Mouse (Mus musculus): ENCODE data around the gene Sarnp. TPM values are rescaled to one million over a fixed set of nuclear protein-coding genes. Genes with fewer than 3 reads are reported as not detected.

The Sarnp gene
- polyA plus RNA-seq, 1 experiment from 2014 or later = 295 TPM

GRCm38 (mm10) chr10:128793258-128793657 lies 23.9 kb upstream of the Sarnp start:
- Histone ChIP-seq H3K9me3 (ENCODE audit: control insufficient read depth, low read length) (no peaks in the 10 kb centered on the region), H3K4me2 (ENCODE audit: low read depth, severe bottlenecking) (no peak overlapping the region), H3K27me3 (ENCODE audit: control insufficient read depth, insufficient read depth, low read length) (no peaks in the 10 kb centered on the region), H3K4me1 (ENCODE audit: control insufficient read depth, insufficient read depth, low read length) (no peaks in the 10 kb centered on the region), H3K9ac (ENCODE audit: low read length) (no peak overlapping the region), H3K4me3 (ENCODE audit: low read depth, low read length) (no peak overlapping the region), H3K27ac (replicated peaks; ENCODE audit: low read depth, low read length) (no peak overlapping the region), H3K36me3 (ENCODE audit: control insufficient read depth, insufficient read depth, low read length) (no peaks in the 10 kb centered on the region)
- WGBS = 92% methylated on average over 1 of the region's 1 CpGs
- ATAC-seq (ENCODE audit: insufficient number of reproducible peaks, low FRiP score, low TSS enrichment, low read depth) (no peak), DNase-seq (ENCODE audit: low spot score) (no peak)

DNA sequence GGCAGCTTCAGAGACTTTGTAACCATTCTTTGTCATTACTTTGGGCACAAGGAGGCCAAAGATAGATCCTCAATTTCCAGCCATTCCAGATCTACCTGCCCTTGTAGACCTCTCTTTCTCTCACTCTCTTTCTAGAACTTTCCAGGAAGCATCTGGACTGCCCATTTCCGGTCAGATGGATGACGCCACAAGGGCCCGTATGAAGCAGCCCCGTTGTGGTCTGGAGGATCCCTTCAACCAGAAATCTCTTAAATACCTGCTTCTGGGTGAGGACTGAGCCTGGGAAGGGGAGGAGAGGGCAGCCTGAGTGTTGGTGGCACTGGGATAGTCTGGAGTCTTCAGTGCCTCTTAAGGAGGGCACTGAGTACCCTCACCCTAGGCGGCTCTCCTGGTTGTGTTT lies 22.7 kb upstream of the Sarnp start:
- Histone ChIP-seq H3K9me3 (ENCODE audit: control insufficient read depth, low read length) (no peaks in the 10 kb centered on the region), H3K4me3 (ENCODE audit: low read depth, low read length) (no peak overlapping the region), H3K27me3 (ENCODE audit: control insufficient read depth, insufficient read depth, low read length) (no peaks in the 10 kb centered on the region), H3K9ac (ENCODE audit: low read length) (no peak overlapping the region), H3K36me3 (ENCODE audit: control insufficient read depth, insufficient read depth, low read length) (no peaks in the 10 kb centered on the region), H3K4me2 (ENCODE audit: low read depth, severe bottlenecking) (no peak overlapping the region), H3K4me1 (ENCODE audit: control insufficient read depth, insufficient read depth, low read length) (no peaks in the 10 kb centered on the region), H3K27ac (replicated peaks; ENCODE audit: low read depth, low read length) (no peak overlapping the region)
- no peak for DNase-seq (ENCODE audit: low spot score)
- no peak for ATAC-seq (ENCODE audit: insufficient number of reproducible peaks, low FRiP score, low TSS enrichment, low read depth)
- WGBS = 94% methylated on average over 5 of the region's 5 CpGs

DNA sequence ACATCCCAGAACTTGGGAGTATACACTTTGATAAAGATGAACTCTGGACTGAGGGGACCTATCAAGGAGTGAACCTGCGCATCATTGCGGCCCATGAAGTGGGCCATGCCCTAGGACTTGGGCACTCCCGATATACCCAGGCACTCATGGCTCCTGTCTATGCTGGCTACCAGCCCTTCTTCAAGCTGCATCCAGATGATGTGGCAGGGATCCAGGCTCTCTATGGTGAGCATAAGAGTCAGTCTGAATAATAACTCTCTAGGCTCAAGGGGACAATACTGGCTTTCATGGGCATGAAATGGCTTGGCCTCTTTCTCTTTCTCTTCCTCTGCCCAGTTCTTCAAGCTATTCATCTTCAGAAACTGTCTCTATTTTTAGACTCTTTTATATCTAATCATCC lies 21.6 kb upstream of the Sarnp start:
- H3K27me3 ChIP-seq (ENCODE audit: control insufficient read depth, insufficient read depth, low read length) = no peaks in the 10 kb centered on the region
- DNase-seq (ENCODE audit: low spot score) (no peak), ATAC-seq (ENCODE audit: insufficient number of reproducible peaks, low FRiP score, low TSS enrichment, low read depth) (no peak)
- H3K4me2 ChIP-seq (ENCODE audit: low read depth, severe bottlenecking) = no peak overlapping the region
- H3K36me3 ChIP-seq (ENCODE audit: control insufficient read depth, insufficient read depth, low read length) = peaks cover 4% of the 10 kb centered on the region; the same call in 1 of the 2 replicates
- no peaks in the 10 kb centered on the region for H3K9me3 ChIP-seq (ENCODE audit: control insufficient read depth, low read length)
- WGBS = 95% methylated on average over 3 of the region's 3 CpGs
- H3K27ac ChIP-seq (replicated peaks; ENCODE audit: low read depth, low read length) = no peak overlapping the region
- H3K4me3 ChIP-seq (ENCODE audit: low read depth, low read length) = no peak overlapping the region
- no peaks in the 10 kb centered on the region for H3K4me1 ChIP-seq (ENCODE audit: control insufficient read depth, insufficient read depth, low read length)
- H3K9ac ChIP-seq (ENCODE audit: low read length) = no peak overlapping the region

DNA sequence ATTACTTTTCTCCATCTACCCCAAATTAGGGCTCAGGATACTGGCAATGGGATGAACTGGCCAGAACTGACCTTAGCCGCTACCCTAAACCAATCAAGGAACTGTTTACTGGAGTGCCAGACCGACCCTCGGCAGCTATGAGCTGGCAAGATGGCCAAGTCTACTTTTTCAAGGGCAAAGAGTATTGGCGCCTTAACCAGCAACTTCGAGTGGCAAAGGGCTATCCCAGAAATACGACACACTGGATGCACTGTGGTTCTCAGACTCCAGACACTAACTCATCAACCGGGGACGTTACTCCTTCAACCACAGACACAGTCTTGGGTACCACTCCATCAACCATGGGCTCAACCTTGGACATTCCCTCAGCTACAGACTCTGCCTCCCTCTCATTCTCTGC lies 18.5 kb upstream of the Sarnp start:
- no peaks in the 10 kb centered on the region for H3K9me3 ChIP-seq (ENCODE audit: control insufficient read depth, low read length)
- no peak for DNase-seq (ENCODE audit: low spot score)
- WGBS = 90% methylated on average over 8 of the region's 8 CpGs
- no peak overlapping the region for H3K4me2 ChIP-seq (ENCODE audit: low read depth, severe bottlenecking)
- H3K27ac ChIP-seq (replicated peaks; ENCODE audit: low read depth, low read length) = no peak overlapping the region
- H3K9ac ChIP-seq (ENCODE audit: low read length) = no peak overlapping the region
- H3K27me3 ChIP-seq (ENCODE audit: control insufficient read depth, insufficient read depth, low read length) = no peaks in the 10 kb centered on the region
- H3K4me3 ChIP-seq (ENCODE audit: low read depth, low read length) = no peak overlapping the region
- ATAC-seq (ENCODE audit: insufficient number of reproducible peaks, low FRiP score, low TSS enrichment, low read depth) = no peak
- peaks cover 10% of the 10 kb centered on the region; the same call in 1 of the 2 replicates for H3K4me1 ChIP-seq (ENCODE audit: control insufficient read depth, insufficient read depth, low read length)
- H3K36me3 ChIP-seq (ENCODE audit: control insufficient read depth, insufficient read depth, low read length) = peaks cover 4% of the 10 kb centered on the region; the same call in 1 of the 2 replicates

- Histone ChIP-seq H3K4me2 (ENCODE audit: low read depth, severe bottlenecking) (no peak overlapping the region), H3K4me3 (ENCODE audit: low read depth, low read length) (no peak overlapping the region), H3K36me3 (ENCODE audit: control insufficient read depth, insufficient read depth, low read length) (peaks cover 6% of the 10 kb centered on the region; the same call in 1 of the 2 replicates), H3K9ac (ENCODE audit: low read length) (no peak overlapping the region), H3K27me3 (ENCODE audit: control insufficient read depth, insufficient read depth, low read length) (no peaks in the 10 kb centered on the region), H3K4me1 (ENCODE audit: control insufficient read depth, insufficient read depth, low read length) (peaks cover 17% of the 10 kb centered on the region), H3K27ac (replicated peaks; ENCODE audit: low read depth, low read length) (no peak overlapping the region), H3K9me3 (ENCODE audit: control insufficient read depth, low read length) (no peaks in the 10 kb centered on the region)
- no peak for DNase-seq (ENCODE audit: low spot score)
- ATAC-seq (ENCODE audit: insufficient number of reproducible peaks, low FRiP score, low TSS enrichment, low read depth) = no peak
- 90% methylated on average over 16 of the region's 16 CpGs for WGBS
Measured at GRCm38 (mm10) chr10:128801981-128802495, 15.1 kb upstream of the Sarnp start.

- WGBS = 67% methylated on average over 4 of the region's 4 CpGs
- H3K27ac ChIP-seq (replicated peaks; ENCODE audit: low read depth, low read length) = no peak overlapping the region
- H3K4me2 ChIP-seq (ENCODE audit: low read depth, severe bottlenecking) = peak overlapping the region; percentile 69; the same call in 1 of the 2 replicates
- peaks cover 20% of the 10 kb centered on the region for H3K4me1 ChIP-seq (ENCODE audit: control insufficient read depth, insufficient read depth, low read length)
- peaks cover 6% of the 10 kb centered on the region; the same call in 1 of the 2 replicates for H3K36me3 ChIP-seq (ENCODE audit: control insufficient read depth, insufficient read depth, low read length)
- ATAC-seq (ENCODE audit: insufficient number of reproducible peaks, low FRiP score, low TSS enrichment, low read depth) (no peak), DNase-seq (ENCODE audit: low spot score) (no peak)
- H3K9ac ChIP-seq (ENCODE audit: low read length) = peak overlapping the region; percentile 86; the same call in 1 of the 2 replicates
- H3K27me3 ChIP-seq (ENCODE audit: control insufficient read depth, insufficient read depth, low read length) = no peaks in the 10 kb centered on the region
- H3K9me3 ChIP-seq (ENCODE audit: control insufficient read depth, low read length) = no peaks in the 10 kb centered on the region
- H3K4me3 ChIP-seq (ENCODE audit: low read depth, low read length) = no peak overlapping the region; the same call in 1 of the 2 replicates
Measured at GRCm38 (mm10) chr10:128802956-128803355, 14.2 kb upstream of the Sarnp start.

DNA sequence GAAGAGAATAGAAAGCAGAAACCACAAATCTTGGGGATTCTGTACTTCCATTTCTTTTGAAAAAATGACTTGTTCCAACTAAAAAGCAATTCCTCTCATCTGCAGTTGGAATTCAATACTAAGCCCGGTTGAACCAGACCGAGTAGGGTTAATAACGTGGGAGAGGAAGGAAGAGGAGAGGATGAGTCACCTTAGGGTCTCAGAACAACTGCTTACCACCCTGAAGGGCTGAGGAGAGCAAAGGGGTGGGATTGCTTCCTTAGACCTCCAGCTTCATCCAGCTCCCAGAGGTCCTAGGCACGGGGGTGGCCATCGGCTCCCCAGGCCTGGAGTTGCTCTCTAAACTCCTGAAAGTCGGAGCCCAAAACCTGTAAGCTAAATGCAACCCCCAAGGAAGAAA lies 13.8 kb upstream of the Sarnp start:
- Histone ChIP-seq H3K9ac (ENCODE audit: low read length) (peak overlapping the region; percentile 86), H3K36me3 (ENCODE audit: control insufficient read depth, insufficient read depth, low read length) (peaks cover 6% of the 10 kb centered on the region; the same call in 1 of the 2 replicates), H3K9me3 (ENCODE audit: control insufficient read depth, low read length) (no peaks in the 10 kb centered on the region), H3K4me2 (ENCODE audit: low read depth, severe bottlenecking) (peak overlapping the region; percentile 69), H3K4me1 (ENCODE audit: control insufficient read depth, insufficient read depth, low read length) (peaks cover 20% of the 10 kb centered on the region), H3K27ac (replicated peaks; ENCODE audit: low read depth, low read length) (peak overlapping the region; percentile 96; the same call in 1 of the 2 replicates), H3K27me3 (ENCODE audit: control insufficient read depth, insufficient read depth, low read length) (no peaks in the 10 kb centered on the region), H3K4me3 (ENCODE audit: low read depth, low read length) (peak overlapping the region; percentile 81)
- ATAC-seq (ENCODE audit: insufficient number of reproducible peaks, low FRiP score, low TSS enrichment, low read depth) (no peak), DNase-seq (ENCODE audit: low spot score) (no peak)
- WGBS = 16% methylated on average over 6 of the region's 6 CpGs

DNA sequence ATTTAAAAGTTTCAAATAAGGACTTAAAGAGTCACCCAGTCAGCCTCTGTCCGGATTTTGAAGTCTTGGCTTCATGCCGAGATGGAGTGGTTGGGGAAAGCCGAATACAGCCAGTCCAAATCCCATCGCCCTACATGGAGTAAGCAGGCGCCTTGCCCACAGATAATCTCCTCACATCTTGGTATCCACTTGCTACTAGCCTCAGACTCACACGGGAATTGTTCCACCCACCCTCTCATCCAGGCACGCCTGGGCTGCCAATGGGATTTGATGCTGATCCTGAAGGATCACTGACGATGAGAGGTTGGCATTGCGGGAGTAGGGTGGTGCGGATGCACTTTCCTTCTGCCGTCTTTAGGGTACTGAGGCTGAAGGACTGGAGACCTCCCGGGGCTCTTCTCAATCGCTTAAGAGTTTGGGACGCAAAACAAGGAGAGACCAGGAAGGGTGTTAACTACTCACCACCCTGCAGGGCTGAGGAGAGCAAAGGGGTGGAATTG lies 13.3 kb upstream of the Sarnp start, which contains the start of gene Dnajc14:
Dnajc14 (plus strand) TSS at position 292 of the 500 bp plus-strand sequence.
- peaks cover 6% of the 10 kb centered on the region; the same call in 1 of the 2 replicates for H3K36me3 ChIP-seq (ENCODE audit: control insufficient read depth, insufficient read depth, low read length)
- peak within 1 kb of the TSS; percentile 81 for H3K4me3 ChIP-seq (ENCODE audit: low read depth, low read length)
- WGBS = under 1% methylated on average over 14 of the region's 14 CpGs
- ATAC-seq (ENCODE audit: insufficient number of reproducible peaks, low FRiP score, low TSS enrichment, low read depth) = peak; percentile 0; the same call in 1 of the 2 replicates
- peak within 1 kb of the TSS; percentile 86 for H3K9ac ChIP-seq (ENCODE audit: low read length)
- DNase-seq (ENCODE audit: low spot score) = no peak
- peak within 1 kb of the TSS; percentile 69 for H3K4me2 ChIP-seq (ENCODE audit: low read depth, severe bottlenecking)
- H3K4me1 ChIP-seq (ENCODE audit: control insufficient read depth, insufficient read depth, low read length) = peaks cover 20% of the 10 kb centered on the region
- peak within 1 kb of the TSS; percentile 96 for H3K27ac ChIP-seq (replicated peaks; ENCODE audit: low read depth, low read length)
- no peaks in the 10 kb centered on the region for H3K9me3 ChIP-seq (ENCODE audit: control insufficient read depth, low read length)
- no peaks in the 10 kb centered on the region for H3K27me3 ChIP-seq (ENCODE audit: control insufficient read depth, insufficient read depth, low read length)

All from limb, embryonic 11.5 days (tissue).